Mouse (Mus musculus): ENCODE measurements at regions not wholly inside any gene's neighbourhood (a gene's known extent, or its start where the extent isn't known, plus 50 kb on each side); places are given as distances from the start of the nearest gene placed in this dataset.

DNA sequence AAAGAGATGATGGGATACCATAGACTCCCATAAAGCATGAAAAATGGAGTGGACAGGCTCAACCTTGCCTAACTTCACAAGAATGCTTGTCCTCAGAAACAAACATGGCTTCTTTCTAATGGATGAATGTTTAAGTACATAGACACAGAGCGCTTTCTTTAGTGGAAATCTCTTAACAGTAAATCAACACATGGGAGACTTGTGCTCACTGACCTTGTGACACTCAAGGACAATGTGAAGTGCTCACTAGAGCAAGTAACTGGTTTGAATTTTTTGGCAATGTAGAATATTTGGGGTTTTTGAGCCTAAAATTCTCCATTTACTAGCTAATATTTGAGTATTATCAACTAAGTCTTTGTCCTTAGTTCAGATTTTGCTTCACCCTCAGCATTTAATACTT lies 88.0 kb downstream of the Tent5c start:
- DNase-seq (ENCODE audit: low spot score in 2 of 2), result no peak
- intact Hi-C loops (cut with DNase I), result no loop called here

DNA sequence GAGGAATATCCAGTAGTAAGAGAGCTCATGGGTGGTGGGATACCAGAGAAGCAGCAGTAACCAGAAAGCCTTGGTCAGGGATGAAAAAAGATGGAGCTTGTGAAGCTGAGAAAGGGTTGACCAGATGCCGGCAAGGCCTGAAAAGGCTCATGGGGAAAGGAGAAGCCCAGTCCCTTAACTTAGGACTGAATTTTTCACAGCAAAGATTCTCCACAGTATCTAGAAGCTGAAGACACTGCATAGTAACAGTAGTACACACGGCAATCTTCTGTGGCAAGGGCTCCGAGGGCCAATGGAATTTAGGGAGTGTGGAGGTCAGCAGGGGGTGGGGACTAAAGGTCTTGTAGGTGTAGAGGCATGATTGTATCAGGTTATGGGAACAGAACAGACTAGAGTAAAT lies 91.6 kb downstream of the Tent5c start:
- intact Hi-C loops (cut with DNase I), result no loop called here
- no peak for DNase-seq (ENCODE audit: low spot score in 2 of 2)

DNA sequence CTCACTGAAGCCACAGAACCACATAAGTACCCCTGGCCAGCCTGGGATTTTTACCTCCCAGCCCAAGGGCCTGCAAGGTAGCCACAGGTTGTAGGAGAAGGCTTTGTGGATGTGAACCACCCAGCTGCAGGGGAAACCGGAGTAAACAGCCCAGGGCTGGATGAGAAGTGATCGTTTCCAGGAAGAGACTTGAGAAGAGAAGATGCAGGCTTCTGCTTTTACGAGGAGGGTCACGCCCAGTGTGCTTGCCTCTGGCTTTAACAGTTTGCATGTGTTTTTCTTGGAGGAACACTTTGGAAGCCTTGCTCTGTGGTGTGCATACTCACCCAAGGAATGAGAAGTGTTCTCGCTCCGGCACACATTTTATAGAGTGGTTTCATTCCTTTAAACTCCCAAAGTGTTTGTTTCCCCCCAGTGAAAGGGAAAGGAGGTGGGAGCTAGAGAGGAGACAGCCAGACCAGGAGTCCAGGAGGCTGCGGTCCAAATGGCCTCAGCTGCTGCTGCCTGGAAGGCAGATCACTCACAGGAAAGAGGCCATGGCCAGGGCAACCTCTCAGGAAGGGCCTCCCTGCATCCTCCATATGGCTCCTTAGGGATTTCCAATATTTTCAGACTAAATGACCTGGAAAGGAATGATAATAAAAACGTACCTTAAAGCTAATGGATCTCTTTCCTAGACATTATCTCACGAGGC lies 94.1 kb downstream of the Tent5c start:
- intact Hi-C loops (cut with DNase I), result no loop called here
- DNase-seq (ENCODE audit: low spot score in 2 of 2), result no peak

DNA sequence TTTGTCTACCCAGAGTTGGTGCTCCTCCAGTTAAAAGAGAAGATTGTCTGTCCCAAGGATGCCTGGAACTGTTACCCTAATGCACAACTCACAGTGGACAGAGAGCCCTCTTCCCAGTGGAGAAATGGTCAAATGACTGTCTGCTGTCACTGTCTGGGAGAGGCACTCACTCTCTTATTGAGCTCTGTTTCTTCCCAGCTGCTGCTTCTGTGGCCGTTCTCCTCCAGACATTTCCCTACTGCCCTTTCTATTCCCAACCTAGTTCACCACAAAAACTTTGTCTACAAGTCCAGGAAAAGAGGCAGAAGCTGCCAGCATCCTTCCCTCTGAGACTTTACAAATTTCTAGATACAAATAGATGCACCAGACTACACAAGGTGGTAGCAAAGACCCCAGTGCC lies 95.2 kb downstream of the Tent5c start:
- no peak for DNase-seq (ENCODE audit: low spot score in 2 of 2)
- intact Hi-C loops (cut with DNase I), result no loop called here

DNA sequence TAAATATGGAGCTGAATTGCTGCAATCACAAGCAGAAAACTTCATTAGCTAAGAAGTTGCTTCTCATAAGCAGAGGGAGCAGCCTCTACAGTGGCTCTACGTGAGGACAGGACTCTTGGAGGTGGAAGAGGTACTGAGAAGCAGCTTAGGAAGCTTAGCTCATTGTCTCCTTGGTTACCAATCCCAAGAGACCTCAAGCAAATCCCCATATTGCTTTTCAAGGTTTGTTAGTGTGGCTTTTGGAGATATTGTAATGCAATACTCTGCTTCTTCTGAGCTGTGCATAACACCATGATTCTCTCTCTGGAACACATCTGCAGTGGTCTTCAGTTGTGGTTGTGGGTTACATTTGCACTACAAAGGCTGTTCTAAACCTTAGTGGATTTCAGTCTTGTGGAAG lies 106.9 kb downstream of the Tent5c start:
- intact Hi-C loops (cut with DNase I), result no loop called here

DNA sequence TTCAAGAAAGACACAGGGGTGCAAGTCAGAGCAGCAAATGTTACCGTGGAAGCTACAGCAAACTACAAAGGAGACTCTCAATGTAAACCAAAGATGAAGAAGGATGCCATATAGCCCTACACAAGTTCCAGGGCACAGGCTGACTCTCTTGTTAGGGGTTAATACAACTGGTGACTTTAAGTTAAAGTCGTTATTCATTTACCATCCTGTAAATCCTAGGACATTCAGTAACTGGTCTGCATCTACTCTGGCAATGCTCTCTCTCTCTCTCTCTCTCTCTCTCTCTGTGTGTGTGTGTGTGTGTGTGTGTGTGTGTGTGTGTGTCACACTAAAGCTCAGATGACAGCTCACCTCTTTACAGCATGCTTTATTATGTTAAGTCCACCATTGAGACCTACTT lies 107.8 kb downstream of the Tent5c start:
- intact Hi-C loops (cut with DNase I), result no loop called here
- no peak for DNase-seq (ENCODE audit: low spot score in 2 of 2)

More for the DNA sequence above, 106.9 kb downstream of the Tent5c start:
- DNase-seq (ENCODE audit: low spot score in 2 of 2), result no peak

DNA sequence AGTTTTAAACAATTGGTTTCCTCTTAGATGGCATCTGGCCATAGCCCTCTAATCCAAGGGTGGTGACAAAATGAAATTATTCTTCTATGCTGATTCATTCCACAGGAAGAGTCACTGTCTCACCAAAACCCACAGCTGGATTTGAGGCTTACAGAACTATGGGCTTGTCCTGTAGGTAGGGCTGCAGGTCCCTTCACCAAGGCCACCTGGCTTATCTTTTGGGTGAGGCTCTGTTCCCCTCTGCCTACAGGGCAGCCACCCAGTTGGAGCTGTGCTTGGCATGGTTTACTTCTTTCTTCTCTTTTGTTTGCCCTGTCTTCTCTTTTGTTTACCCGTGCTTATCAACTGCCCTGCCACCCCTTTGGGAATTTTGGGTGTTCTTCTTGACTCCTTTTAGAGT lies 113.0 kb downstream of the Tent5c start:
- no peak for DNase-seq (ENCODE audit: low spot score in 2 of 2)
- intact Hi-C loops (cut with DNase I), result no loop called here

DNA sequence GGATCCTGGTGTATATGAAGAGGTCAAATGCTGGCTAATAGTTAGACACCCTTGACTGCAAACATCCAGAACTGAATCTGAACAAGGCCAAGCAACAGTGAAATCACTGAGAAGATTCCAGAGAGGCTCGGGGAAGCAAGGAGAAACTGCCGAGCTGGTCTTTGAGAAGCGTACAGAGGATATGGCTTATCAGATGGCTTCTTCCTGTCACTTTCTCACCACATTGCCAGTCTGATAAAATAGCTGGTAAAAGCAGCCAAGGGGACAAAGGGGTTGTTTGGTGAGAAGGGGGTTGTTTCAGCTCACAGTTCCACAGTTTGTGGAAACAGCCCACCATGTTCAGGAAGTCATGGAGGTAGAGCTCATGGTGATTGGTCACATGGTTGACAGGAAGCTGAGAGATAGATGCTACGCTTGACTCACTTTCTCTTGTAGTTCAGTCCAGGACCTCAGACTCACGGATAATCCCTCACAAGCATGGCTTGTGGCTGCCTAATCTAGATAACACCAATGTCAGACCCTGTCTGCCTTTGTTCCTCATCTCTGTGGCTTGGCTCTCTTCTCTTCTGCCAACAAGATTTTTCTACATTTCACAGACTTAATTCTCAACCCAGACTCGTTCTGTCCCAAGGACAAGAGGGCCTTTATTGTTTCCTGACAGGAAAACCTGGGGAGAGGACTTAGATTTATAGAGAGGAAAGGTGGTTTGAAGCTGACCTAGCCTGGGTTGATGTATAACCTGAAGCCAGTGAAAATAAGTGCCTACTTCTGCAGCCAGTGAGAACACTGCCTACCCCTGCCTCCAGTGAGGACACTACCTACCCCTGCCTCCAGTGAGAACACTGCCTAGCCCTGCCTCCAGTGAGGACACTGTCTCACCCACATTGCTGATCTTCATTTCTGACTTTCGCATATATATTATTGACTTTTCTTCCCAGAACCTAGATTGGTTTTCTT lies 122.0 kb downstream of the Tent5c start:
- no peak for DNase-seq (ENCODE audit: low spot score in 2 of 2)
- intact Hi-C loops (cut with DNase I), result no loop called here

DNA sequence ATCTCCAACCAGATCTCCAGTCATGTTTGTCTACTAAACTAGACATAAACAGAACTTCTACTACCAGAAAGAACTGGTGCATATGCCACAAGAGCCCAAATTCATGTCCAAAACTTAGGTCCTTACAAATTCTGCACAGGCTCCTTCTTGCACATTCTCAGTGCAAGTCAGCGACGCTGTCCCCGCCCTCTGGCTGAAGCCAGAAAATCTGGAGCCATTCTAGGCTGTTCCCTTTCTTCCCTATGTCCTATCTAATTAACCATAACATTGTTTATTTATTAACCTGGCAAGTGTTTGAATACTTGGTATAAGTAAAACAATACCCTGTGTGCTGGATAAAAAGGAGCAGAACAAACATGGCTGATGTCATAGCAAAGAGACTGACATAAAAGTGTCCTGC lies 122.7 kb downstream of the Tent5c start:
- no peak for DNase-seq (ENCODE audit: low spot score in 2 of 2)
- intact Hi-C loops (cut with DNase I), result no loop called here

DNA sequence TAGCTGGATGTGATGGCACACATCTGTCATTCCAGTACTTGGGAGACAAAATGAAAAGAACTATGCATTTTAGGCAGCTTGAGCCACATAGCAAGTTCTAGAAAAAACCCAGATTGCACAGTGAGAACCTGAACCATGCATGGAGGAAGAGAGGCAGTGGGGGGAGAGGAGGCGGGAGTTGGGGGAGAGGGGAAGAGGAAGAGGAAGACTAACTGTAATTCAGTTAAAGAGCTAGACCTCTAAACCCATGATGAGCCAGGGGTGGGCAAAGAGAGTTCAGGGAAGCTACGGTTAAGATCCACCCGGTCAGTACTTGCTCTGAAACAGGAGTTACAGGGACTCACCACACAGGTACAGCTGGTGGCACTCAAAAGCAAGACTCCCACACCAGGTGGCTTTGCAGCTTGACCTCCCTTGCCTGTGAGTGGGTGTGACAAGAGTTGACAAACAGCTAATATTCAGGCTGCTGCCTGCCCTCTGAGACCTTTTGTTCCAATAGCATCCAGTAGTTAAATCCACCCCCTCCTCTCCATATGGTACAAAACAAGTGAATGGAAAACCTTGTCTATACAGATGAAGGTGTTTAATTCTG lies 123.7 kb downstream of the Tent5c start:
- DNase-seq (ENCODE audit: low spot score in 2 of 2), result no peak
- intact Hi-C loops (cut with DNase I), result no loop called here

DNA sequence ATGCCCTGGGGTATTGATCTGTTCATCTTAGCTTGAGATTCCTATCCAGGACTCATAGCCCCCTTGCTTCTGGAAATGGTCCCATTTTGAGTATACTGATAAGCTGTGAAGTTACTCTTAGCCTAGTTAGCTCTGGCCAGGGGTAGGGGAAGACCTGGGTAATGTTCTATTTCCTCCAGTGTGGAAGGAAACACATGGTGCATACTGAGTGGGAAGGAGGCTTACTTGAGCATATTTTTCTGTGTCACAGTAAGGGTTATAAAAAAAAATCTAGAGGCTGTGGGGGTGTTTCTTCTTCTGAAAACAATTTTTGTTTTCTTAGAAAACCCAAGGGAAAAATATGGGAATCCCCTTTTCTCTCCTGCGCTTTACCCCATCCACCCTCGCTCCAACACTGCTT lies 124.4 kb downstream of the Tent5c start:
- peak; percentile 4 to 72 for DNase-seq (ENCODE audit: low spot score in 2 of 2)
- intact Hi-C loops (cut with DNase I), result loop anchor here (1.0 kb wide), 1 partner anchor 57 kb away; no protein-coding TSS in a partner anchor

DNA sequence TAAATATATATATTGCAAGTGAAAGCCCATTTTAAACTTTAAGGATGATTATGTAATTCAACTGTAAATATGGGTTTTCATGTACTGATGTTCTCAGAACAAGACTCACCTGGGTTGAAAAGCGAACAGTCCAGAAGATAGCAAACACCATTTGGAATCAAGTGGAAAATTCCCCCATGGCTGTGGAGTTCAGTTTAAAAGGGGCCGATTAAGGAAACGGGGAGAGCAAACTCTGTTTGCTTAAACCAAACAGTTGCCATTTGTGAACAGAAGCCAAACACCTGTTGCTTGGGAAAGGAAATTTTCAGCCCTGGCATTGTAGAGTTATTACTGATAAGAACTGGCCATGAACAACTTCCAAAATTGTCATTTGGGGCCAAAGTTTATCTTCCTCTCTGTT lies 126.1 kb downstream of the Tent5c start:
- intact Hi-C loops (cut with DNase I), result no loop called here
- no peak for DNase-seq (ENCODE audit: low spot score in 2 of 2)

DNA sequence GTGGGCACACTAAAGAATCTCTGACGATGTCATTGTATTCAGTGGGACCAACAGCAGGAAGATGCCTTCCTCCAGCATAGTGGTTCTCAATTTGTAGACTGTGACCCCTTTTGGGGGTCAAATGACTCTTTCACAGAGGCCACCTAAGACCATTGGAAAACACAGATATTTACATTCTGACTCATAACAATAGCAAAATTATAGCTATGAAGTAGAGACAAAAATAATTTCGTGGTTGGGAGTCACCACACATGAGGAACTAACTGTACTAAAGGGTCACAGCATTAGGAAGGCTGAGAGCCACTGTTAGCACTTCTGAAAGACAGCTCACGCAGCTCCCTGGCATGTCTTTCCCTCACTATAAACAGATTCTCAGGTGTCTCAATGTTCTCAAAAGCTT lies 129.1 kb downstream of the Tent5c start:
- DNase-seq (ENCODE audit: low spot score in 2 of 2), result no peak

DNA sequence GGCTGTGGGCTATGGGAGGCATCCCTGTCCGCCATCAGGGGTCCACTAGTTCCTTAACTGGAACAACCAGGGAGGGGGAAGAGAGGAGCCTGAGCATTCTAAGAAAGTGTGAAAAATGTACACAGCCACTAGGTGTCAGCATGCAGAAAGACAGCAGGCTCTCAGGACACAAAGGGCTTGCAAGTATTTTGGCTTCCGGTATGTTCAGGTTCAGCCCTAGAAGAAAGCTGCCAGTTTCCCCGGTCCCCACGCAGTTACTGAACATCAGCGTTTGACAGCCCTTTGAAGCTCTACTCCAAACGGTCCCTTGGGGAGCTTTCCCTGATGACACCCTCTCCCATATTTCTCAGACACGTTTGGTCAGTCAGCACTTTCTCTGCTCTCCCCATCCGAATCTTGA lies 130.1 kb downstream of the Tent5c start:
- peak; percentile 61 to 84 for DNase-seq (ENCODE audit: low spot score in 2 of 2)
- intact Hi-C loops (cut with DNase I), result loop anchor here (1.0 to 5.0 kb wide), 2 partner anchors 198 to 209 kb away; no protein-coding TSS in a partner anchor

More for the DNA sequence above, 129.1 kb downstream of the Tent5c start:
- intact Hi-C loops (cut with DNase I), result no loop called here

DNA sequence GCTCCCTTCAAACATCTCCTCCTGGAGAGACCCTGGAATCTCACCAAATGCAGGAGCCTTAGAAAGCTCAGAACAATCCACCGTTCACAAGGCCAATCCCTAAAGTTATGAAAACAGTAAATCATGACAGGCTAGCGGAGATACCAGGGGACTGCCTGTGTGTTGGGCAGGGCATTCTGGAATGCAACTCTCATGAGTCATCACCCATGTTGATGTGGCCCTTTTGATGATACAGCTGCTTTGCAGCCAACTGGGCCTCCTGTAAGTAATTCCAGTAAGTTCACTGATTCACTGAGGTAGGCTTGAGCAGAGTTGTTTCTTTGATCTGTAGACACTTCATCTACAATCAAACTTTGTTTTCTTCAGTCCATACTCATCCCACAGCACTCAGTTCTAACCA lies 155.6 kb downstream of the Tent5c start:
- DNase-seq (ENCODE audit: low spot score in 2 of 2), result no peak
- intact Hi-C loops (cut with DNase I), result loop anchor here (10.0 kb wide), 1 partner anchor 99 kb away; no protein-coding TSS in a partner anchor

DNA sequence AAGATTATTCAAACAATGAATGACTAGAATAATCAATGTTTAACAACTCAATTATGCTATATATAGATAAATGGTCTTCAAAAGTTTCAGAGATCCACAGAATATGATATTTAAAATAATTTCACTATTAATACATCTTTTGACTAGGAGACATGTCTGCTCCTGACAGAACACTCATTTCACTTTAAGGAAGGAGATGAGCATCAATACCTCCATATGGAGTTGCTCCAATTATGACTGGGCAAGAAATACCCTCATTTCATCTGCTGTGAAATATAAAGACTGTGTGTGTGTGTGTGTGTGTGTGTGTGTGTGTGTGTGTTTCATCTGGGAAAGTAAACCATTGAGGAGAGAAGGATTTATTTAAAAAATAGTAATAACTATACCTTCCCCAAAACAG lies 156.2 kb upstream of the Wdr3 start:
- intact Hi-C loops (cut with DNase I), result no loop called here
- no peak for DNase-seq (ENCODE audit: low spot score in 2 of 2)

DNA sequence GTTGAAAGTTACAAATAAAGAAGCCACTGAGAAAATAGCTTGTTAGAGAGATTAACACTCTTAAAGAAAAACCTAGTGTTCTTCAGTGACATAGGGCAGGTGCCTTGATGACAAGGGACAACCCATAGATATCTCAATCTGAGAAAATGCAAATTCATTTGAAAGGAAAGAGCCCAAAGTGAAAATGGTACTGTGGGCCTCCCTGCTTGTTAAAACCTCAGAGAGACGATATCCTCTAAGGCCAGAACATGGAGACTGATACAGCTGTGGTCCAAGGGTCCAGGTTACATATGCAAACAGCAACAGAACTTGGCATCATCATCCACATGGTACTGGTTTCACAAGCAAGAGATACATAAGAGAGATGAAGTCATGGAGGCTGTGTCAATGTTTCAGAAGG lies 125.6 kb upstream of the Wdr3 start:
- intact Hi-C loops (cut with DNase I), result no loop called here
- DNase-seq (ENCODE audit: low spot score in 2 of 2), result no peak

DNA sequence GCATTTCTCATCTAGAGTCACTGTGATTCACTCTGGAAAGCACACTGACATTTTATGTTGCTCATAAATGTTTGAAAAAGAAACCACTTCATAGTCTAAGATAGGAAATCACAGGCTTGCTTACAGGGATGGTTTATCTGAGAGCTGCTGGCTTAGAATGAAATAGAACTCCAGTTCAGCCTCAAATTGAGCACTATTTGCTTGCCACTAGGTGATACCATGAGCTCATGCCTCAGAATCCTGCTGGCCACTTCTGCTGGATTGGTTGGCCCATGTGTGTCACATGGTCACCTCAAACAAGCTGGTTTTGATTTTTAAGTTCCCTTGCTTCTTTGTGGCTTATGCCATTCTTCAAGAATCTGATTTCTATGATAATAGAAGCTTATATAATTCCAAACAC lies 104.8 kb upstream of the Wdr3 start:
- intact Hi-C loops (cut with DNase I), result no loop called here

DNA sequence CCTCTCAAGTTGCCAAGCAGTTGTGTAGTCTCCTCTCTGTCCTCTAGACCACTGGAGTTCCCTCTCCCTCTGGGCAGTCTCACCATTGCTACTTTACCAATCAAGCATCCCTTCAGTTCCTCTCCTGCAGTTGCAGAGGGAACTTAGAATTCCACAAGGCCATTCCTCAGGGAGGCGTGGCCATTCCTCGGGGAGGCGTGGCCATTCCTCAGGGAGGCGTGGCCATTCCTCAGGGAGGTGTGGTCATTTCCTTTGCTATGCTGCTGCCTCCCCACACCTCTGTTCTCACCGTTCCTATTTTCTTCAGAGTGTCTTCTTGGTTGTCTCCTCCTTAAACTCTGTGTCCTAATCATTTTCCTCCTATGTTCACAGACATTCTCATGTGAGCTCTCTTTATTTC lies 102.8 kb upstream of the Wdr3 start:
- no peak for DNase-seq (ENCODE audit: low spot score in 2 of 2)
- intact Hi-C loops (cut with DNase I), result no loop called here

More for the DNA sequence above, 104.8 kb upstream of the Wdr3 start:
- no peak for DNase-seq (ENCODE audit: low spot score in 2 of 2)
